ENCODE assay signal across 17 mouse cellular contexts in the genomic region with DNA sequence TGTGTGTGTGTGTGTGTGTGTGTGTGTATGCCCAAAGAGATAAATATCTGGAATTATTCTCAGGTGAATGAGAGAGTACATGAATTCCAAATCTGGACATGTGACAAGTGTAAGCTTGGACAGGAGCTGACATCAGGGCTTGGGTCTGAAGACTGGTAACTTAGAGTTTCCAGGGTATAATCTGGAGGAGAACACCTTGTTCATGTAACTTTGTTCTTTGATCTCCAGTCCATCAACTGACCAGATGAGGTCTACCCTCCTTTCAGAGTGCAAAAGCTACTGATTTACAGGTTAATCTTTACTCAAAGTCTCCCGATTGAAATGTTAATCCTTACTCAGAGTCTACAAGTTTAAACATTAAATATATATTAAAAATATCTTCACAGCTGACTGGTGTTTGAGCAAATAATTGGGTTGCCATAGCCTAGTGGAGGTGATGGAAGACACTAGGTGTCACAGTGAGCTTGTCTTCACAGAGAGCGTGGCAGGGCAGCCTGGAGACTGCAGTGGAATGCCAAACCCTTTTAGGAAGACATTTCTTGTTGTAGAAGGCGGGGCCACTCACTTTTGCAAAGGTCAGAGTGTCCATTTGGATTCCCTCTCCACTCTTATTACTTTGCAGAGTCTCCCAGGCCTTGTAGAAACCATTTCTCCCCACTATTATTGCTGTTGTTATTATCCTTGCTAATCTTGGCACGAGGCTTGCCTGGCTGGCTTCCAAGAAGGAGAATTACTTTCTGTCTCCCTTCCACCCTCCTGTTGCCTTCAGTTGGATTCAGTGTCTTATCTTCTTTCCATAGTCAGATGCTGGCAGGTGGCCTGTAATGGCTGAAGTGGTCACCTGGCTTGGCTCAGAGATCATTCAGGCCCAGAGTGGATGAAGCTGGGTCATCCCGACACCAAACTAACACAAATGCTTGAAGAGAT.
DNase-seq lines count a peak whose midpoint lies in the region; ATAC-seq and TF ChIP-seq lines count a peak whose summit lies in the region.
"Had no signal": no experiment of that assay in that cellular context is flagged by ENCODE, and none has a peak within 500 bp of the region (broad histone marks: within the 10 kb centered on the region; RNA-seq: fewer than 3 reads in every experiment).

No protein-coding gene starts in this region.

- TF ChIP-seq CTCF in midbrain, postnatal 0 days (IDR thresholded peaks at IDR 0.05) = no peak

- H3K4me2 ChIP-seq in midbrain, postnatal 0 days (ENCODE audit: low read depth, low read length, poor library complexity, severe bottlenecking) = no peak overlapping the region
- H3K4me2 ChIP-seq in midbrain, embryonic 13.5 days (replicated peaks) = no peak overlapping the region
- H3K4me2 ChIP-seq: forebrain, embryonic 15.5 days; hindbrain, embryonic 14.5 days; limb, embryonic 12.5 days; liver, embryonic 15.5 days; midbrain, embryonic 15.5 days had no signal

- H3K36me3 ChIP-seq in midbrain, postnatal 0 days (ENCODE audit: insufficient read depth, low read length) = no peaks in the 10 kb centered on the region
- H3K36me3 ChIP-seq in midbrain, embryonic 13.5 days = no peaks in the 10 kb centered on the region
- H3K36me3 ChIP-seq in midbrain, embryonic 10.5 days = no peaks in the 10 kb centered on the region
- H3K36me3 ChIP-seq: forebrain, embryonic 15.5 days; limb, embryonic 12.5 days; liver, embryonic 15.5 days; midbrain, embryonic 15.5 days had no signal

- H3K27ac ChIP-seq in midbrain, postnatal 0 days (ENCODE audit: low read depth, low read length) = no peak overlapping the region
- no peak overlapping the region for H3K27ac ChIP-seq in midbrain, embryonic 13.5 days
- H3K27ac ChIP-seq in midbrain, embryonic 10.5 days (replicated peaks) = no peak overlapping the region
- H3K27ac ChIP-seq: forebrain, embryonic 15.5 days; gastrocnemius, adult 2 months; hindbrain, embryonic 14.5 days; limb, embryonic 12.5 days; liver, embryonic 15.5 days; macrophage; midbrain, embryonic 15.5 days had no signal

- H3K27me3 ChIP-seq in midbrain, postnatal 0 days (ENCODE audit: insufficient read depth, low read length) = no peaks in the 10 kb centered on the region
- H3K27me3 ChIP-seq in midbrain, embryonic 13.5 days = no peaks in the 10 kb centered on the region
- no peaks in the 10 kb centered on the region for H3K27me3 ChIP-seq in midbrain, embryonic 10.5 days (ENCODE audit: low read depth, poor library complexity, severe bottlenecking)
- H3K27me3 ChIP-seq: forebrain, embryonic 15.5 days; liver, embryonic 15.5 days; midbrain, embryonic 15.5 days had no signal

- ATAC-seq in midbrain, postnatal 0 days (ENCODE audit: low FRiP score) = no peak
- no peak for ATAC-seq in midbrain, embryonic 13.5 days
- ATAC-seq: forebrain, embryonic 15.5 days; midbrain, embryonic 15.5 days had no signal

- 68% methylated on average over 5 of the region's 5 CpGs for WGBS in midbrain, postnatal 0 days
- whole genome bisulfite sequencing in midbrain, embryonic 13.5 days = 76% methylated on average over 5 of the region's 5 CpGs
- WGBS in midbrain, embryonic 10.5 days = 84% methylated on average over 5 of the region's 5 CpGs

- no peak overlapping the region for H3K4me3 ChIP-seq in midbrain, postnatal 0 days (ENCODE audit: low read depth, low read length)
- no peak overlapping the region for H3K4me3 ChIP-seq in midbrain, embryonic 13.5 days (replicated peaks)
- H3K4me3 ChIP-seq in midbrain, embryonic 10.5 days = no peak overlapping the region
- H3K4me3 ChIP-seq: forebrain, embryonic 15.5 days; gastrocnemius, adult 2 months; limb, embryonic 12.5 days; liver, embryonic 15.5 days; midbrain, embryonic 15.5 days had no signal

- DNase-seq in cerebellum, postnatal 14 days = peak; percentile 39 to 58
- no peak for DNase-seq in cerebellum, adult 9-10 months
- DNase-seq in midbrain, postnatal 0 days (ENCODE audit: low spot score) = peak; percentile 45
- DNase-seq in kidney, adult 18-20 months = peak; percentile 69
- DNase-seq in kidney, postnatal 25 days = peak; percentile 78 to 86
- DNase-seq in thymus, postnatal 0 days (ENCODE audit: low spot score) = no peak
- no peak for DNase-seq in midbrain, embryonic 10.5 days (ENCODE audit: low spot score)
- DNase-seq: cerebellum, adult 2 months; gastrocnemius, adult 2 months; thymus, postnatal 36 days had no signal

- H3K9me3 ChIP-seq in midbrain, postnatal 0 days (ENCODE audit: low read length) = no peaks in the 10 kb centered on the region
- no peaks in the 10 kb centered on the region for H3K9me3 ChIP-seq in midbrain, embryonic 13.5 days
- no peaks in the 10 kb centered on the region for H3K9me3 ChIP-seq in midbrain, embryonic 10.5 days (replicated peaks)
- H3K9me3 ChIP-seq: forebrain, embryonic 15.5 days; limb, embryonic 12.5 days; liver, embryonic 15.5 days; midbrain, embryonic 15.5 days had no signal

- H3K9ac ChIP-seq in midbrain, postnatal 0 days (replicated peaks; ENCODE audit: low read length, poor library complexity, severe bottlenecking) = no peak overlapping the region
- H3K9ac ChIP-seq in midbrain, embryonic 13.5 days (replicated peaks) = no peak overlapping the region
- H3K9ac ChIP-seq: forebrain, embryonic 15.5 days; hindbrain, embryonic 14.5 days; limb, embryonic 12.5 days; liver, embryonic 15.5 days; midbrain, embryonic 15.5 days had no signal

- no peaks in the 10 kb centered on the region for H3K4me1 ChIP-seq in midbrain, postnatal 0 days (ENCODE audit: insufficient read depth, low read length)
- H3K4me1 ChIP-seq in midbrain, embryonic 13.5 days (replicated peaks) = 0 out of 2 replicates have a peak, but pooled peaks cover 4% of the 10 kb centered on the region
- H3K4me1 ChIP-seq in midbrain, embryonic 10.5 days = no peaks in the 10 kb centered on the region
- H3K4me1 ChIP-seq: forebrain, embryonic 15.5 days; limb, embryonic 12.5 days; liver, embryonic 15.5 days; midbrain, embryonic 15.5 days had no signal

Comparison
In these comparisons a context has a peak if more than half of its experiments do, and no peak if none do; other contexts are left out.
1. DNase-seq: peak in cerebellum, postnatal 14 days (2 of 2), midbrain, postnatal 0 days (single experiment), kidney, adult 18-20 months (single experiment) and kidney, postnatal 25 days (2 of 2); none in cerebellum, adult 9-10 months (single experiment), thymus, postnatal 0 days (single experiment) and midbrain, embryonic 10.5 days (single experiment).